Mouse (Mus musculus) bone marrow macrophage, adult 2 months (primary cell): ENCODE data around the gene Cdc14a.
A peak's percentile ranks its signal among the peaks of the same experiment; 100 is the strongest.

Source experiments
- CTCF ChIP-seq: IDR thresholded peaks from 2 replicates; pipeline ENCODE4 v1.5.1; 2012; ENCODE audit warnings: low read depth, mild to moderate bottlenecking, low read length, moderate library complexity
- POLR2A ChIP-seq: IDR thresholded peaks from 2 replicates; pipeline ENCODE4 v1.6.1; 2012; ENCODE audit warnings: mild to moderate bottlenecking, low read depth, low read length, borderline replicate concordance

GRCm38 (mm10) chr3:116340950-116341624 lies 82.7 kb downstream of the Cdc14a start:
- peak; percentile 45 for TF ChIP-seq CTCF
- no peak for TF ChIP-seq POLR2A
